Mouse (Mus musculus): ENCODE data around the gene Btaf1. TPM values are rescaled to one million over a fixed set of nuclear protein-coding genes. Genes with fewer than 3 reads are reported as not detected.
"Not testable (repeated sequence)": the region's sequence is repeated elsewhere in the genome, so short reads cannot be mapped to it uniquely, and the experiment has no call there.

Btaf1 gene
- total RNA-seq, 2 experiments from 2014 or later: 24.1 to 29.2 TPM

- intact Hi-C loops (cut with DNase I): no loop called here
- DNase-seq: no peak
Observed at GRCm38 (mm10) chr19:36919466-36919865, 6.4 kb upstream of the Btaf1 start, which contains the start of gene Fgfbp3. Gene Fgfbp3 (minus strand): TSS chr19:36919615.

GRCm38 (mm10) chr19:36922015-36922414 lies 3.9 kb upstream of the Btaf1 start:
- no peak for DNase-seq
- intact Hi-C loops (cut with DNase I): loop anchor here (5.0 kb wide), 1 partner anchor 105 kb away; no protein-coding TSS in a partner anchor

GRCm38 (mm10) chr19:36922936-36923335 lies 2.9 kb upstream of the Btaf1 start:
- intact Hi-C loops (cut with DNase I): loop anchor here (5.0 kb wide), 1 partner anchor 106 kb away; no protein-coding TSS in a partner anchor
- no peak for DNase-seq

- DNase-seq: no peak
- intact Hi-C loops (cut with DNase I): no loop called here
Observed at GRCm38 (mm10) chr19:36926553-36927236, 816 bp downstream of the Btaf1 start.

GRCm38 (mm10) chr19:36927800-36928361 lies 2.0 kb downstream of the Btaf1 start:
- DNase-seq: no peak
- intact Hi-C loops (cut with DNase I): no loop called here

GRCm38 (mm10) chr19:36929816-36930215 lies 3.9 kb downstream of the Btaf1 start:
- DNase-seq: no peak
- intact Hi-C loops (cut with DNase I): no loop called here

- DNase-seq: no peak
- intact Hi-C loops (cut with DNase I): no loop called here
Observed at GRCm38 (mm10) chr19:36932097-36932496, 6.2 kb downstream of the Btaf1 start.

GRCm38 (mm10) chr19:36932613-36933012 lies 6.7 kb downstream of the Btaf1 start:
- no peak for DNase-seq

GRCm38 (mm10) chr19:36936285-36936684 lies 10.4 kb downstream of the Btaf1 start:
- DNase-seq: no peak
- intact Hi-C loops (cut with DNase I): no loop called here

More at GRCm38 (mm10) chr19:36932613-36933012, 6.7 kb downstream of the Btaf1 start:
- intact Hi-C loops (cut with DNase I): no loop called here

- no peak for DNase-seq
- intact Hi-C loops (cut with DNase I): no loop called here
Observed at GRCm38 (mm10) chr19:36938008-36938407, 12.1 kb downstream of the Btaf1 start.

GRCm38 (mm10) chr19:36940064-36940463 lies 14.2 kb downstream of the Btaf1 start:
- intact Hi-C loops (cut with DNase I): no loop called here
- DNase-seq: no peak

GRCm38 (mm10) chr19:36953637-36954206 lies 27.8 kb downstream of the Btaf1 start:
- DNase-seq: no peak
- intact Hi-C loops (cut with DNase I): no loop called here

GRCm38 (mm10) chr19:36958331-36958730 lies 32.5 kb downstream of the Btaf1 start:
- intact Hi-C loops (cut with DNase I): no loop called here

GRCm38 (mm10) chr19:36961320-36961719 lies 35.4 kb downstream of the Btaf1 start:
- no peak for DNase-seq
- intact Hi-C loops (cut with DNase I): no loop called here

More at GRCm38 (mm10) chr19:36958331-36958730, 32.5 kb downstream of the Btaf1 start:
- DNase-seq: no peak

GRCm38 (mm10) chr19:36962544-36963260 lies 36.8 kb downstream of the Btaf1 start:
- DNase-seq; intact Hi-C loops (cut with DNase I): not testable (repeated sequence)

- DNase-seq: no peak
- intact Hi-C loops (cut with DNase I): no loop called here
Observed at GRCm38 (mm10) chr19:37004557-37004956, 78.7 kb downstream of the Btaf1 start.

- intact Hi-C loops (cut with DNase I): no loop called here
- no peak for DNase-seq
Observed at GRCm38 (mm10) chr19:37009878-37010281, 84.0 kb downstream of the Btaf1 start.

GRCm38 (mm10) chr19:37013461-37013860 lies 87.6 kb downstream of the Btaf1 start:
- DNase-seq: no peak
- intact Hi-C loops (cut with DNase I): no loop called here

GRCm38 (mm10) chr19:37014173-37014939 lies 88.5 kb downstream of the Btaf1 start:
- no peak for DNase-seq
- intact Hi-C loops (cut with DNase I): no loop called here

GRCm38 (mm10) chr19:37016890-37017289 lies 91.0 kb downstream of the Btaf1 start:
- no peak for DNase-seq
- intact Hi-C loops (cut with DNase I): no loop called here

Measured in left cerebral cortex, postnatal 4 days (tissue).